Comparison of ENCODE assay signal across 21 mouse cellular contexts in the genomic region with DNA sequence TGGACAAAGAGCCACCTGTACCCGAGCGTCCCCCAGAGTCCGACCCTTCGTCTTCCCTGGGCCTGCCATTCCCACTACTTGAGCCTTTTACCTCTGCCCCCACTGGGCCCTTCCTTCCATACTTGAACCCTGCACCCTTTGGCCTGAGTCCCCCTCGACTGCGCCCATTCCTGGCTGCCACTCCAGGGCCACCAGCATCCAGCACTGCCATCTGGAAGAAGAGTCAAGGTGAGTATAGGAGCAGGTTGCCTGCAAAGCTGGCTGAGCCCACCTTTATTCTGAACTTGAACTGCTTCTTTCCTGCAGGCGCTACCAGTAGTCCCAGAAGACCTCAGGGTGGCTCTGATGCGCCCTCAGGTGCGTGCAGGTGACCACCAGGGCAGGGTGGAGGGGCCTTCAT. TPM values are rescaled to one million over a fixed set of nuclear protein-coding genes. Genes with fewer than 3 reads are reported as not detected.
DNase-seq lines count a peak whose midpoint lies in the region; ATAC-seq lines count a peak whose summit lies in the region.
"Had no signal": no experiment of that assay in that cellular context is flagged by ENCODE, and none has a peak within 500 bp of the region (broad histone marks: within the 10 kb centered on the region; RNA-seq: fewer than 3 reads in every experiment).

No protein-coding gene starts in this region.

- 0 out of 2 replicates have a peak overlapping the region, but pooled peaks have one; percentile 5 for H3K27ac ChIP-seq in hindbrain, embryonic 13.5 days
- no peak overlapping the region for H3K27ac ChIP-seq in hindbrain, embryonic 14.5 days
- no peak overlapping the region for H3K27ac ChIP-seq in limb, embryonic 13.5 days
- H3K27ac ChIP-seq in limb, embryonic 10.5 days, result no peak overlapping the region
- H3K27ac ChIP-seq: embryonic facial prominence, embryonic 15.5 days; liver, embryonic 13.5 days; lung, embryonic 15.5 days; macrophage; midbrain, embryonic 13.5 days had no signal

- H3K4me2 ChIP-seq in hindbrain, embryonic 13.5 days, result no peak overlapping the region
- H3K4me2 ChIP-seq in hindbrain, embryonic 14.5 days (replicated peaks), result no peak overlapping the region
- H3K4me2 ChIP-seq in limb, embryonic 13.5 days (replicated peaks), result no peak overlapping the region
- H3K4me2 ChIP-seq: midbrain, embryonic 13.5 days had no signal

- peaks cover 34% of the 10 kb centered on the region for H3K4me1 ChIP-seq in hindbrain, embryonic 13.5 days (replicated peaks)
- H3K4me1 ChIP-seq in hindbrain, embryonic 14.5 days (replicated peaks; ENCODE audit: control insufficient read depth, insufficient read depth, low read length), result peaks cover 21% of the 10 kb centered on the region
- H3K4me1 ChIP-seq in limb, embryonic 13.5 days, result peaks cover 19% of the 10 kb centered on the region
- peaks cover 21% of the 10 kb centered on the region for H3K4me1 ChIP-seq in limb, embryonic 10.5 days

- H3K9ac ChIP-seq in hindbrain, embryonic 13.5 days, result peak overlapping the region; percentile 24; the same call in 1 of the 2 replicates
- no peak overlapping the region for H3K9ac ChIP-seq in hindbrain, embryonic 14.5 days
- 0 out of 2 replicates have a peak overlapping the region, but pooled peaks have one; percentile 19 for H3K9ac ChIP-seq in limb, embryonic 13.5 days
- H3K9ac ChIP-seq: embryonic facial prominence, embryonic 15.5 days; liver, embryonic 13.5 days; lung, embryonic 15.5 days had no signal

- H3K4me3 ChIP-seq in hindbrain, embryonic 13.5 days, result no peak overlapping the region
- no peak overlapping the region for H3K4me3 ChIP-seq in hindbrain, embryonic 14.5 days (replicated peaks; ENCODE audit: low read length)
- no peak overlapping the region for H3K4me3 ChIP-seq in limb, embryonic 13.5 days
- no peak overlapping the region for H3K4me3 ChIP-seq in limb, embryonic 10.5 days
- H3K4me3 ChIP-seq: embryonic facial prominence, embryonic 15.5 days; liver, embryonic 13.5 days; lung, embryonic 15.5 days; midbrain, embryonic 13.5 days had no signal

- DNase-seq in cerebellum, adult 9-11 months, result peak; percentile 38
- DNase-seq in cerebellum, adult 8-10 months, result no peak
- no peak for DNase-seq in hindbrain, embryonic 14.5 days (ENCODE audit: low spot score)
- no peak for DNase-seq in limb, embryonic 10.5 days (ENCODE audit: low spot score)
- peak; percentile 9 for DNase-seq in thymus, postnatal 4 days
- no peak for DNase-seq in thymus, postnatal 36 days
- DNase-seq: adrenal gland, postnatal 10 days; embryo, embryonic 11 days; gastrocnemius, postnatal 36 days; liver, embryonic 13.5 days; retina, postnatal 1 day had no signal

- peaks cover 40% of the 10 kb centered on the region for H3K36me3 ChIP-seq in hindbrain, embryonic 13.5 days
- H3K36me3 ChIP-seq in hindbrain, embryonic 14.5 days (replicated peaks; ENCODE audit: control insufficient read depth, insufficient read depth), result peaks cover 28% of the 10 kb centered on the region
- peaks cover 38% of the 10 kb centered on the region for H3K36me3 ChIP-seq in limb, embryonic 13.5 days
- peaks cover 50% of the 10 kb centered on the region for H3K36me3 ChIP-seq in limb, embryonic 10.5 days

- no peaks in the 10 kb centered on the region for H3K9me3 ChIP-seq in hindbrain, embryonic 13.5 days
- no peaks in the 10 kb centered on the region for H3K9me3 ChIP-seq in hindbrain, embryonic 14.5 days (ENCODE audit: control insufficient read depth, low read length)
- no peaks in the 10 kb centered on the region for H3K9me3 ChIP-seq in limb, embryonic 13.5 days
- no peaks in the 10 kb centered on the region for H3K9me3 ChIP-seq in limb, embryonic 10.5 days (replicated peaks)
- H3K9me3 ChIP-seq: embryonic facial prominence, embryonic 15.5 days; G1E; liver, embryonic 13.5 days; lung, embryonic 15.5 days; midbrain, embryonic 13.5 days had no signal

- no peaks in the 10 kb centered on the region for H3K27me3 ChIP-seq in hindbrain, embryonic 13.5 days
- H3K27me3 ChIP-seq in hindbrain, embryonic 14.5 days (ENCODE audit: control insufficient read depth, insufficient read depth, low read length), result no peaks in the 10 kb centered on the region
- H3K27me3 ChIP-seq in limb, embryonic 13.5 days, result no peaks in the 10 kb centered on the region
- no peaks in the 10 kb centered on the region for H3K27me3 ChIP-seq in limb, embryonic 10.5 days (ENCODE audit: low read depth, poor library complexity, severe bottlenecking)
- H3K27me3 ChIP-seq: embryonic facial prominence, embryonic 15.5 days; liver, embryonic 13.5 days; lung, embryonic 15.5 days; midbrain, embryonic 13.5 days had no signal

- no peak for ATAC-seq in hindbrain, embryonic 13.5 days (ENCODE audit: low FRiP score)
- ATAC-seq in hindbrain, embryonic 14.5 days (ENCODE audit: low FRiP score), result no peak
- ATAC-seq in limb, embryonic 13.5 days (ENCODE audit: low FRiP score, low read depth), result no peak
- ATAC-seq: activated CD4-positive, CD25-positive, alpha-beta regulatory T cell, adult 4 months; forebrain, embryonic 16.5 days; intestine, postnatal 0 days; midbrain, embryonic 13.5 days had no signal

- WGBS in hindbrain, embryonic 13.5 days, result 96% methylated on average over 9 of the region's 9 CpGs
- WGBS in hindbrain, embryonic 14.5 days, result 95% methylated on average over 9 of the region's 9 CpGs
- WGBS in limb, embryonic 13.5 days, result 96% methylated on average over 9 of the region's 9 CpGs
- 92% methylated on average over 9 of the region's 9 CpGs for WGBS in limb, embryonic 10.5 days

RNA-seq across cellular contexts. Expression of gene Zfp414, which starts 2.3 kb away (rescaled TPM):
- 68.9 and 70.0 TPM in 2 replicates for polyA plus RNA-seq in hindbrain, embryonic 13.5 days (2015; fragmentation: Nextera tagmentation; extraction: Ambion mirVana)
- 81.3 and 85.9 TPM in 2 replicates for polyA plus RNA-seq in hindbrain, embryonic 14.5 days (2014; fragmentation: Nextera tagmentation; extraction: Ambion mirVana)
- 51.4 and 53.7 TPM in 2 replicates for polyA plus RNA-seq in limb, embryonic 13.5 days (2015; fragmentation: Nextera tagmentation; extraction: Ambion mirVana)
- 39.4 and 42.2 TPM in 2 replicates for polyA plus RNA-seq in limb, embryonic 10.5 days (2016; fragmentation: Nextera tagmentation; extraction: Ambion mirVana)

RNA-seq across cellular contexts. Expression of gene Pram1, which starts 6.6 kb away (rescaled TPM):
- polyA plus RNA-seq in hindbrain, embryonic 13.5 days (2015; fragmentation: Nextera tagmentation; extraction: Ambion mirVana), result 0.49 and 0.83 TPM in 2 replicates
- 0.37 and 0.70 TPM in 2 replicates for polyA plus RNA-seq in hindbrain, embryonic 14.5 days (2014; fragmentation: Nextera tagmentation; extraction: Ambion mirVana)
- polyA plus RNA-seq in limb, embryonic 13.5 days (2015; fragmentation: Nextera tagmentation; extraction: Ambion mirVana), result 0.65 and 0.68 TPM in 2 replicates
- 0.56 and 0.66 TPM in 2 replicates for polyA plus RNA-seq in limb, embryonic 10.5 days (2016; fragmentation: Nextera tagmentation; extraction: Ambion mirVana)
- polyA plus RNA-seq: G1E had no signal

RNA-seq across cellular contexts. Expression of gene Hnrnpm, which starts 55.4 kb away (rescaled TPM):
- 241 and 245 TPM in 2 replicates for polyA plus RNA-seq in hindbrain, embryonic 13.5 days (2015; fragmentation: Nextera tagmentation; extraction: Ambion mirVana)
- 161 and 173 TPM in 2 replicates for polyA plus RNA-seq in hindbrain, embryonic 14.5 days (2014; fragmentation: Nextera tagmentation; extraction: Ambion mirVana)
- polyA plus RNA-seq in limb, embryonic 13.5 days (2015; fragmentation: Nextera tagmentation; extraction: Ambion mirVana), result 379 and 395 TPM in 2 replicates
- polyA plus RNA-seq in limb, embryonic 10.5 days (2016; fragmentation: Nextera tagmentation; extraction: Ambion mirVana), result 481 and 555 TPM in 2 replicates

Comparison
In these comparisons a context has a peak if more than half of its experiments do, and no peak if none do; other contexts are left out.
1. DNase-seq: peak in cerebellum, adult 9-11 months (single experiment) and thymus, postnatal 4 days (single experiment); none in cerebellum, adult 8-10 months (single experiment), hindbrain, embryonic 14.5 days (single experiment), limb, embryonic 10.5 days (single experiment) and thymus, postnatal 36 days (0 of 2).